Comparison of ENCODE assay signal across 8 mouse cellular contexts in the genomic region with DNA sequence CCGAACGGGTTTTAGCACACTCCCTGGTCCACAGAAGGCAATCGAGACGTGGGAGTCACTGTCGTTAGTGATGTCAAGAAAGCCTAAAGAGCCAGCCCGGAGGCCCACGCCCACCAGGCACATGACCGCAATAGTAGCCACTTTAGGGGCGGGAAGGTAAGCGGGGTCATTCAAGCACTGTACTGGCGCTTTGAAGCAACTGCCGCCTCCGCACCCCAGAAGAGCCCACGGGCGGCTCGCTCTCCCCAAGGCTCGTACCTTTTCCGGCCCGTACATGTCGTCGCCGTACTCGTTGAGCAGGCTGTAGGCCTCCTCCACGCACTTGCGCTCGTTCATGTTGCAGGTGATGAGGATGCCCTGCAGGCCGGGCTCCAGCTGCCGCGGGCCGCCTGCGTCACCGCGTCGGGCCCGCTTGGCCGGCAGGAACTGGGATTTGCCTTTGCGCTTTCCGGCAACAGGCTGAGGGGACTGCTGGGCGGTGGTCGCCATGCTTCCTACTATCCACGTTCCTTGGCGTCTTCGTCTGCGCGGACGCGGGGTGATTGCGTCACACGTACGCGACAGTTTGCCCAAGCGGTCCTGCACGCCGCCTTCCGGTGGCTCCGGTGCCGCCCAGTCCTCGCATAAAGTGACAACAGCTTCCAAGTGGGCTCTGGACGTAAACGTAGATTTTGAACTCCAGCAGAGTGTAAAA. TPM values are rescaled to one million over a fixed set of nuclear protein-coding genes. Genes with fewer than 3 reads are reported as not detected.
DNase-seq lines count a peak whose midpoint lies in the region; ATAC-seq lines count a peak whose summit lies in the region.

A gene (minus strand): TSS at position 546 of the 694 bp plus-strand sequence.

- no peaks in the 10 kb centered on the region for H3K9me3 ChIP-seq in heart, embryonic 10.5 days
- H3K9me3 ChIP-seq in kidney, embryonic 15.5 days (replicated peaks) = no peaks in the 10 kb centered on the region

- peak within 1 kb of the TSS; percentile 91 for H3K4me3 ChIP-seq in heart, embryonic 10.5 days
- peak within 1 kb of the TSS; percentile 94 for H3K4me3 ChIP-seq in kidney, embryonic 15.5 days (replicated peaks)

- peaks cover 4% of the 10 kb centered on the region; the same call in 1 of the 2 replicates for H3K4me1 ChIP-seq in heart, embryonic 10.5 days
- peaks cover 11% of the 10 kb centered on the region for H3K4me1 ChIP-seq in kidney, embryonic 15.5 days

- peak within 1 kb of the TSS; percentile 78 for H3K4me2 ChIP-seq in kidney, embryonic 15.5 days

- H3K9ac ChIP-seq in kidney, embryonic 15.5 days = peak within 1 kb of the TSS; percentile 92

- peaks cover 38% of the 10 kb centered on the region for H3K36me3 ChIP-seq in heart, embryonic 10.5 days
- peaks cover 36% of the 10 kb centered on the region for H3K36me3 ChIP-seq in kidney, embryonic 15.5 days

- ATAC-seq in erythroblast, adult 5-6 weeks (replicated peaks; ENCODE audit: low FRiP score, poor library complexity, severe bottlenecking) = peak; percentile 88
- ATAC-seq in kidney, embryonic 15.5 days (replicated peaks; ENCODE audit: low FRiP score) = peak; percentile 97
- ATAC-seq in monocyte, adult 5-6 weeks (replicated peaks; ENCODE audit: insufficient number of reproducible peaks, low FRiP score, low TSS enrichment, poor library complexity, severe bottlenecking) = peak; percentile 91

- peak; percentile 95 for DNase-seq in B cell, adult 2 months
- DNase-seq in brain, adult 2 months (ENCODE audit: low read depth, low spot score) = peak; percentile 98
- DNase-seq in heart, embryonic 10.5 days (ENCODE audit: low spot score) = peak; percentile 95
- peak; percentile 90 for DNase-seq in liver
- peak; percentile 88 to 95 for DNase-seq in spleen, postnatal 4 days (ENCODE audit: low spot score in 2 of 2)

- H3K27ac ChIP-seq in heart, embryonic 10.5 days = peak within 1 kb of the TSS; percentile 96
- peak within 1 kb of the TSS; percentile 75 for H3K27ac ChIP-seq in kidney, embryonic 15.5 days

- H3K27me3 ChIP-seq in heart, embryonic 10.5 days (ENCODE audit: insufficient read depth, poor library complexity, severe bottlenecking) = no peaks in the 10 kb centered on the region
- H3K27me3 ChIP-seq in kidney, embryonic 15.5 days = no peaks in the 10 kb centered on the region

- under 1% methylated on average over 60 of the region's 60 CpGs for WGBS in heart, embryonic 10.5 days
- under 1% methylated on average over 60 of the region's 60 CpGs for WGBS in kidney, embryonic 15.5 days

RNA-seq across cellular contexts. Expression of the gene that starts here (rescaled TPM):
- 5.0 and 7.5 TPM in 2 replicates for total RNA-seq in erythroblast, adult 5-6 weeks (2015; ENCODE audit: low replicate concordance)
- total RNA-seq in erythroblast, adult 5-6 weeks (2017; ENCODE audit: low replicate concordance) = 8.6 and 9.9 TPM in 2 replicates
- polyA plus RNA-seq in heart, embryonic 10.5 days (2016; fragmentation: Nextera tagmentation; extraction: Ambion mirVana) = 69.8 and 80.6 TPM in 2 replicates
- polyA plus RNA-seq in kidney, embryonic 15.5 days (2015; fragmentation: Nextera tagmentation; extraction: Ambion mirVana) = 77.0 and 80.1 TPM in 2 replicates
- total RNA-seq in monocyte, adult 5-6 weeks (2017) = 56.5 to 59.0 TPM (median 58.3 TPM) in 3 replicates

Comparison
In these comparisons a context has a peak if more than half of its experiments do, and no peak if none do; other contexts are left out.
1. Peak in every context shown above with its lines: DNase-seq, ATAC-seq, H3K4me3 ChIP-seq and H3K27ac ChIP-seq.